Mouse (Mus musculus) liver, embryonic 14.5 days (tissue): ENCODE measurements at regions not wholly inside any gene's neighbourhood (a gene's known extent, or its start where the extent isn't known, plus 50 kb on each side); places are given as distances from the start of the nearest gene placed in this dataset.

ENCODE experiments used
- ATAC-seq: fragments of 200-750 bp; cut with Nextera tagmentation; 2 replicates; pipeline ENCODE4 v1.8.0; 2017; ENCODE audit warnings: moderate number of reproducible peaks, mild to moderate bottlenecking, moderate library complexity; ENCODE audit not compliant: insufficient read depth
- DNase-seq, 3 experiments: peaks; one replicate each; pipeline ENCODE4 v3.0.0-alpha.2; 2012 to 2013; ENCODE audit warnings: low read depth in 3 of 3, low spot score in 3 of 3
- H3K27ac ChIP-seq: fragments of 300-500 bp; sonication (generic); 2 replicates; pipeline ENCODE4 v1.5.1; 2014; ENCODE audit warnings: moderate library complexity, mild to moderate bottlenecking, control low read depth, inconsistent platforms
- H3K27me3 ChIP-seq: fragments of 300-500 bp; sonication (generic); 2 replicates; pipeline ENCODE4 v1.6.1; 2014; ENCODE audit warnings: mild to moderate bottlenecking, low read length, moderate library complexity; ENCODE audit not compliant: control insufficient read depth, insufficient read depth
- H3K36me3 ChIP-seq: fragments of 300-500 bp; sonication (generic); replicated peaks from 2 replicates; pipeline ENCODE4 v1.6.1; 2014; ENCODE audit warnings: low read depth; ENCODE audit not compliant: control insufficient read depth, insufficient read depth
- H3K4me1 ChIP-seq, 2 experiments: fragments of 200-500 bp in 1 of 2; fragments of 300-500 bp in 1 of 2; sonication (generic) in 1 of 2; replicated peaks; 2 replicates each; pipeline ENCODE4 v1.6.1; 2012 to 2014; ENCODE audit warnings: antibody characterized with exemption in 1 of 2, inconsistent platforms in 1 of 2, low read length in 1 of 2; ENCODE audit not compliant: control insufficient read depth in 2 of 2, insufficient read depth in 2 of 2
- H3K4me2 ChIP-seq: fragments of 300-500 bp; sonication (generic); 2 replicates; pipeline ENCODE4 v1.6.1; 2014; ENCODE audit warnings: low read depth, mild to moderate bottlenecking, control low read depth, moderate library complexity
- H3K4me3 ChIP-seq, 2 experiments: fragments of 200-500 bp in 1 of 2; fragments of 300-500 bp in 1 of 2; sonication (generic) in 1 of 2; 2 replicates each; pipeline ENCODE4 v1.5.1; 2012 to 2014; ENCODE audit warnings: low read depth in 2 of 2, low read length in 2 of 2, mild to moderate bottlenecking in 2 of 2, control low read depth in 1 of 2, inconsistent platforms in 1 of 2, moderate library complexity in 1 of 2; ENCODE audit not compliant: insufficient read depth in 1 of 2
- H3K9ac ChIP-seq: fragments of 300-500 bp; sonication (generic); replicated peaks from 2 replicates; pipeline ENCODE4 v1.6.1; 2014; ENCODE audit warnings: mild to moderate bottlenecking, control low read depth, moderate library complexity
- H3K9me3 ChIP-seq: fragments of 300-500 bp; sonication (generic); 2 replicates; pipeline ENCODE4 v1.6.1; 2016; ENCODE audit warnings: low read length, mixed read lengths; ENCODE audit not compliant: control insufficient read depth
- CTCF ChIP-seq: IDR thresholded peaks from 2 replicates; pipeline ENCODE4 v1.5.1; 2016; ENCODE audit warnings: antibody characterized with exemption, low read depth, control low read depth
- EP300 ChIP-seq: IDR thresholded peaks from 2 replicates; pipeline ENCODE4 v1.6.1; 2016; ENCODE audit warnings: antibody characterized with exemption, low read depth
- WGBS: fragments of 180-500 bp; shearing (Covaris S2); extraction: QIAGEN DNeasy Blood & Tissue Kit; methylation state at CpG from one replicate; pipeline ENCODE4 v1.1.7; 2014; ENCODE audit not compliant: insufficient replicate concordance; 5-methylcytosine and 5-hydroxymethylcytosine counted together

GRCm38 (mm10) chr12:77588297-77588696, 350.4 kb downstream of the Fut8 start:
- no peak for DNase-seq
- Histone ChIP-seq H3K4me1 (no peaks in the 10 kb centered on the region), H3K4me2 (no peak overlapping the region), H3K36me3 (no peaks in the 10 kb centered on the region), H3K9me3 (no peaks in the 10 kb centered on the region), H3K4me3 (no peak overlapping the region), H3K27me3 (no peaks in the 10 kb centered on the region), H3K27ac (no peak overlapping the region), H3K9ac (no peak overlapping the region)
- ATAC-seq = no peak
- no peak for TF ChIP-seq EP300
- no peak for TF ChIP-seq CTCF
- 68% methylated on average over 2 of the region's 2 CpGs for WGBS

DNA sequence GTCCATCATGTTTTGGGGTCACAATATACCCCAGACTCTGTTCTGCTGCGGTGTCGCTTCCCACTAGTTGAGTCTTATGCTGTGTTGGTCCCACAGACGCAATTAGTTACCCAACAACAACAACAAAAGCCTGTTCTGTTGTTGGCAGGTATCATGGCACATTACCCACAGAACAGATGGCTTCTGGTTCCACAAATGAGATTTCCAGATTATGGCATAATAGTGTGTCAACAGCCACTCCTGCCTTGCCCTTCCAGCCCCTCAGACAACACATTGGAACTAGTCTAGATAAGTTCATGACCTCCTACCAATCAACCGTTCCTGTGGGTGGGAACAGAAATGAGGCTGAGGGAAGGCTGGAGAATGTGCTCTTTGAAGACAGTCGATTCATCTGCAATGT, 351.5 kb downstream of the Fut8 start:
- DNase-seq (no peak), ATAC-seq (no peak)
- no peak overlapping the region for H3K27ac ChIP-seq
- no peak overlapping the region for H3K4me3 ChIP-seq
- no peaks in the 10 kb centered on the region for H3K27me3 ChIP-seq
- no peaks in the 10 kb centered on the region for H3K36me3 ChIP-seq
- H3K4me2 ChIP-seq = no peak overlapping the region
- H3K9me3 ChIP-seq = no peaks in the 10 kb centered on the region
- no peaks in the 10 kb centered on the region for H3K4me1 ChIP-seq
- TF ChIP-seq CTCF = no peak
- no peak for TF ChIP-seq EP300
- WGBS = 60% methylated on average over 5 of the region's 5 CpGs
- no peak overlapping the region for H3K9ac ChIP-seq

DNA sequence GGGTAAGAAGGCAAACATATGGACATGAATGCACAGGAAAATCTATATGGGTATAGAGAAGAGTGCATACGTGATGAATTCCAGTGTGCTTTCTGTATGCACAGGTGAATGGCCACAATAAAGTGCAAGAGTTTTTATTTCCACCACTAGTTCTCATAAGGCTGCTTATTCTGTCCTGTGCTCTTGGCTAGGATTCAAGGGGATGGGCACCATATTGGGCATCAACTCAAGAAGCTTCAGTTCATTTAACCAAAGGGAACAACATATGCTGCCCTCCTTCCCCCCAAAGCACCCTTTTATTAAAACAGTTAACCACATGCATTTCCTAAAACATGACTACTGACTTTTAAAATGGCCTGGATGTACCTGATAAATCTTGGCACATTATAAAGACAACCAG, 356.2 kb downstream of the Fut8 start:
- Histone ChIP-seq H3K4me2 (no peak overlapping the region), H3K27me3 (no peaks in the 10 kb centered on the region), H3K4me3 (no peak overlapping the region), H3K9me3 (no peaks in the 10 kb centered on the region), H3K4me1 (no peaks in the 10 kb centered on the region), H3K9ac (no peak overlapping the region), H3K27ac (no peak overlapping the region), H3K36me3 (no peaks in the 10 kb centered on the region)
- no peak for ATAC-seq
- DNase-seq = no peak
- TF ChIP-seq CTCF (no peak), EP300 (no peak)
- 79% methylated on average over 1 of the region's 1 CpGs for WGBS

- Histone ChIP-seq H3K27me3 (no peaks in the 10 kb centered on the region), H3K9ac (no peak overlapping the region), H3K4me2 (no peak overlapping the region), H3K9me3 (no peaks in the 10 kb centered on the region), H3K4me3 (no peak overlapping the region), H3K36me3 (no peaks in the 10 kb centered on the region), H3K4me1 (no peaks in the 10 kb centered on the region), H3K27ac (no peak overlapping the region)
- no peak for TF ChIP-seq CTCF
- TF ChIP-seq EP300 = no peak
- DNase-seq (no peak), ATAC-seq (no peak)
- WGBS = 61% methylated on average over 3 of the region's 3 CpGs
Observed at GRCm38 (mm10) chr12:77594657-77595056, 356.7 kb downstream of the Fut8 start.

DNA sequence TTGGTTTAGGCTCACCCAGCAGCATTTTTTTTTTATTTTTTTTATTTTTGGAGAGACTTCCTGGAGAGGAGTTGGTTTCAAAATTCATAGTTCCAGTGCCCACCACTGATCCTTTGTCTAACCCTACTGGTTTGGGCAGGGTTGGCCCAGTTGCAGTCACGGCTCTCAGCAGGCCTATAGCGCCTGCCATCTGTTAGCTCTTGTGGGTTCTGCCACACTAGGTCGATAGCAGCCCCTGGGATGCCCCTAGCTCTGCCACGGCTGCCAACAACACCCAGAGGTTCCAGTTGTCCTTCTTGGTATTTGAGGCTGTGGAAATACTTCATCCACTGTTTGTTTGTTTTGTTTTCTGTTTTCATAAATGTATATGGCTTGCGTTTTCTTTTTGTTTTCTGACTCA, 357.9 kb downstream of the Fut8 start:
- 57% methylated on average over 5 of the region's 5 CpGs for WGBS
- TF ChIP-seq EP300 (no peak), CTCF (no peak)
- no peak overlapping the region for H3K4me3 ChIP-seq
- ATAC-seq (no peak), DNase-seq (no peak)
- H3K36me3 ChIP-seq = no peaks in the 10 kb centered on the region
- H3K4me1 ChIP-seq = no peaks in the 10 kb centered on the region
- no peak overlapping the region for H3K9ac ChIP-seq
- no peaks in the 10 kb centered on the region for H3K27me3 ChIP-seq
- H3K9me3 ChIP-seq = no peaks in the 10 kb centered on the region
- no peak overlapping the region for H3K27ac ChIP-seq
- H3K4me2 ChIP-seq = no peak overlapping the region

- Histone ChIP-seq H3K4me1 (no peaks in the 10 kb centered on the region), H3K4me3 (no peak overlapping the region), H3K9me3 (no peaks in the 10 kb centered on the region), H3K4me2 (no peak overlapping the region), H3K9ac (no peak overlapping the region), H3K27ac (no peak overlapping the region), H3K27me3 (no peaks in the 10 kb centered on the region), H3K36me3 (no peaks in the 10 kb centered on the region)
- TF ChIP-seq EP300 = no peak
- TF ChIP-seq CTCF = no peak
- no peak for ATAC-seq
- no peak for DNase-seq
- 73% methylated on average over 3 of the region's 3 CpGs for WGBS
Observed at GRCm38 (mm10) chr12:77596676-77597075, 358.8 kb downstream of the Fut8 start.
